Mouse (Mus musculus) MEL (cell line): ENCODE data around the gene Efna5.

Experiments used
- CTCF ChIP-seq, 3 experiments: IDR thresholded peaks in 2 of 3; conservative IDR thresholded peaks in 1 of 3; 2 replicates each; pipeline ENCODE4 v1.5.1; 2011 to 2012; ENCODE audit warnings: low read length in 3 of 3, low read depth in 2 of 3, mild to moderate bottlenecking in 2 of 3, improper control_type of control experiment in 1 of 3, inconsistent platforms in 1 of 3, mixed read lengths in 1 of 3, moderate library complexity in 1 of 3; ENCODE audit not compliant: control insufficient read depth in 1 of 3, insufficient read depth in 1 of 3, poor library complexity in 1 of 3, severe bottlenecking in 1 of 3
- ELF1 ChIP-seq: IDR thresholded peaks from 2 replicates; pipeline ENCODE4 v1.6.1; 2014; ENCODE audit warnings: low read depth, mild to moderate bottlenecking, inconsistent platforms, low read length, improper control_type of control experiment, moderate library complexity

DNA sequence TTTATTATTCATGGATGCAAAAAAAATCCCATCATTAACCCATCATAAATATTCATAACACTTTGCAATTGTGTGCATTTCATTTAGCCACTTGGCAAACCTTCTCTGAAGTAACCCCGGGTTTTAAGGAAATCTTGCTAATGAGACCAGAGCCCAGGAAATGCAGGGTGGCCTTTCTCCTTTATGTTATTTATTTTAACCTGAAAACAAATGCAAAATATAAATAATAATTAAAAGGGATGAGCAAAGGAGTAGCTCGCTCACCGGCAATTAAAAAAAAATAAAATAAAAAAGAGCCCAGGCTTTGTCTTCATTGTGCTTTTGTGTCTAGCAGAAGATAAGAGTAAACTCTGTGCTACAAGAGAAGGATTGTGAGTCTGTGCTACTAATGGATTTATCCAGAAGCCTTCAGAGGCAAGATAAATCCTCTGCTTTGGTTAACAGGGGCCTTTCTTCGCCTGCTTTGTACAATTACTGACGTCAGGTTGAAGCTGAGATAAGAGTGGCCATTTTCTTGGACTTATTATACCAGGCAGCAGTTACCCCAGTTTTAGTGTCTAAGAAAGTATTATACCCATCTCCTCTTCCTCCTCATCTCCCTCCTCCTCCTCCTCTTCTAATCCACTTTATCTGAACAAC, 288.6 kb downstream of the Efna5 start:
- TF ChIP-seq ELF1: no peak
- no peak for TF ChIP-seq CTCF (IDR thresholded peaks at IDR 0.05 in 2 of 3, conservative IDR thresholded peaks at IDR 0.05 in 1 of 3; ENCODE audit: control insufficient read depth in 1 of 3, insufficient read depth in 1 of 3, low read depth in 2 of 3, low read length in 3 of 3, poor library complexity in 1 of 3, severe bottlenecking in 1 of 3)
